Mouse (Mus musculus): ENCODE measurements at regions not wholly inside any gene's neighbourhood (a gene's known extent, or its start where the extent isn't known, plus 50 kb on each side); places are given as distances from the start of the nearest gene placed in this dataset.

GRCm38 (mm10) chr16:42612011-42612410, 263.7 kb upstream of the Zbtb20 start:
- Histone ChIP-seq H3K4me3 (replicated peaks) (no peak overlapping the region), H3K4me1 (no peaks in the 10 kb centered on the region), H3K27me3 (no peaks in the 10 kb centered on the region), H3K27ac (replicated peaks) (no peak overlapping the region), H3K36me3 (no peaks in the 10 kb centered on the region), H3K9ac (no peak overlapping the region), H3K9me3 (replicated peaks) (no peaks in the 10 kb centered on the region), H3K4me2 (replicated peaks) (no peak overlapping the region)
- 80% methylated on average over 2 of the region's 2 CpGs for WGBS
- ATAC-seq (ENCODE audit: insufficient number of reproducible peaks, low FRiP score, low TSS enrichment, low read depth) = no peak

GRCm38 (mm10) chr16:42608336-42608735, 267.3 kb upstream of the Zbtb20 start:
- Histone ChIP-seq H3K4me1 (no peaks in the 10 kb centered on the region), H3K9ac (no peak overlapping the region), H3K36me3 (no peaks in the 10 kb centered on the region), H3K27ac (replicated peaks) (no peak overlapping the region), H3K9me3 (replicated peaks) (no peaks in the 10 kb centered on the region), H3K27me3 (no peaks in the 10 kb centered on the region), H3K4me3 (replicated peaks) (no peak overlapping the region), H3K4me2 (replicated peaks) (no peak overlapping the region)
- WGBS = 76% methylated on average over 5 of the region's 5 CpGs
- no peak for ATAC-seq (ENCODE audit: insufficient number of reproducible peaks, low FRiP score, low TSS enrichment, low read depth)

DNA sequence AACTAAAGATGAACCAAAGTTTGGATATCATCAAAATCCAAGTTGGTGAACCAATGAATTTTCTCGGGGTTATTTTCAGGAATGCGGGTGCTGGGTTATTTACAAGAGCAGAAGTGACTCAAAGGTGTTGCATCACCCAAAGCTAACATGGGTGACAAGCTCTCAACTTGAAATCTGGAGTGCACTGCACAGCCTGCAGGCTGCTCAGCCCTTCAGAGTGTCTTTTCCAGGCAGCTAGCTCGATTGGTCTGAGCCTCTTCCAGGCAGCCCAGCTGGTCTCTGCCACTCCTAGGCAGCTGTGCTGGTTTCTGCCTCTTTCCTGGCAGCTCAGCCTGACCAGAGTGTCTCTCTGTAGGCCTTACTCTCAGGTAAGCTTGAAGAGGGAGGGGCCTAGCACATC, 251.9 kb upstream of the Gap43 start:
- H3K4me2 ChIP-seq (replicated peaks) = no peak overlapping the region
- no peak overlapping the region for H3K4me3 ChIP-seq (replicated peaks)
- no peaks in the 10 kb centered on the region for H3K4me1 ChIP-seq
- WGBS = 72% methylated on average over 3 of the region's 3 CpGs
- no peak overlapping the region for H3K27ac ChIP-seq (replicated peaks)
- no peaks in the 10 kb centered on the region for H3K27me3 ChIP-seq
- H3K9ac ChIP-seq = no peak overlapping the region
- ATAC-seq (ENCODE audit: insufficient number of reproducible peaks, low FRiP score, low TSS enrichment, low read depth) = no peak
- no peaks in the 10 kb centered on the region for H3K36me3 ChIP-seq
- no peaks in the 10 kb centered on the region for H3K9me3 ChIP-seq (replicated peaks)

DNA sequence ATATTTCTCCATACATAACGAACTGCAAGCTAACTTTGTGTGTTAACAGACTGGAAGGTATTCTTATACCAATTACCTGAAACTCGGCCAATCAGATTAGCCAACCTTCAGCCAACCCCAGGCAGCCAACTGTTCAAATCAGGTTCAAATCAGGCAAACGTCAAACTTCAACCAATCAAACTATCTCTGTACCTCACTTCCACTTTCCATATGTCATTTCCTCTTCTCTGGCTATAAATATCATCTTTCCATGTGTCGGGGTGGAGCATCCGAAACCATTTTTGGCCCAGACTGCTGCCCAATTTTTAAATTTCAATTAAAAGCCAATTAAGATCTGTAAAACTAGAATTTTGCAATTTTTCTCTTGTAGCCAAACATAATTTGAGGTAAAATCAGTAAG, 251.1 kb upstream of the Gap43 start:
- H3K9me3 ChIP-seq (replicated peaks) = no peaks in the 10 kb centered on the region
- no peaks in the 10 kb centered on the region for H3K36me3 ChIP-seq
- H3K27ac ChIP-seq (replicated peaks) = no peak overlapping the region
- ATAC-seq (ENCODE audit: insufficient number of reproducible peaks, low FRiP score, low TSS enrichment, low read depth) = no peak
- H3K9ac ChIP-seq = no peak overlapping the region
- H3K4me3 ChIP-seq (replicated peaks) = no peak overlapping the region
- H3K4me2 ChIP-seq (replicated peaks) = no peak overlapping the region
- no peaks in the 10 kb centered on the region for H3K4me1 ChIP-seq
- no peaks in the 10 kb centered on the region for H3K27me3 ChIP-seq
- 73% methylated on average over 5 of the region's 5 CpGs for WGBS

- no peaks in the 10 kb centered on the region for H3K27me3 ChIP-seq
- H3K27ac ChIP-seq (replicated peaks) = no peak overlapping the region
- no peaks in the 10 kb centered on the region for H3K36me3 ChIP-seq
- H3K9me3 ChIP-seq (replicated peaks) = no peaks in the 10 kb centered on the region
- H3K9ac ChIP-seq = no peak overlapping the region
- no peaks in the 10 kb centered on the region for H3K4me1 ChIP-seq
- no peak for ATAC-seq (ENCODE audit: insufficient number of reproducible peaks, low FRiP score, low TSS enrichment, low read depth)
- H3K4me3 ChIP-seq (replicated peaks) = no peak overlapping the region
- no peak overlapping the region for H3K4me2 ChIP-seq (replicated peaks)
Observed at GRCm38 (mm10) chr16:42586196-42586595, 245.7 kb upstream of the Gap43 start.

DNA sequence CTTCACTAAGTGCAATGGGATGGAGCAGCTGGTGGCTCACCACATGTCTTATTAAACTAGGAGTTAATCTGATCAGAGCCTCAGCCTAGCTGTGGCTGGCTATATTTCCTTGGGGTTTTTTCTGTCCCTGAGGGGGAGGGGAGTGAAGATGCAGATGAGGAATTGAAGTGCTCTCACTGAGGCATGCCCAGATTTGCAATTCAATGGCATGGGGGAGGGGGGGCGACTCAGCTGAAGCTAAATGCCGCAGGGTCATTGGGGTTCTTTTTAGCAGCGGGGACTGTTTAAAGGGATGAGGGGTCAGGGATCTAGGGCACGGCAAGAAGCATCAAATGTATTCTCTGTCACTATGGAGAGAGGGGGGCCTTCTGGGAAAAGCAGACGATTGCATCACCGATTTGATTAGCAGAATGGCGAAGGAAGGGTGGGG, 235.1 kb upstream of the Gap43 start:
- WGBS = 2% methylated on average over 7 of the region's 7 CpGs
- Histone ChIP-seq H3K27me3 (no peaks in the 10 kb centered on the region), H3K9me3 (replicated peaks) (no peaks in the 10 kb centered on the region), H3K4me3 (replicated peaks) (no peak overlapping the region), H3K36me3 (no peaks in the 10 kb centered on the region), H3K4me1 (no peaks in the 10 kb centered on the region; the same call in 1 of the 2 replicates), H3K4me2 (replicated peaks) (no peak overlapping the region; the same call in 1 of the 2 replicates), H3K27ac (replicated peaks) (no peak overlapping the region), H3K9ac (no peak overlapping the region)
- ATAC-seq (ENCODE audit: insufficient number of reproducible peaks, low FRiP score, low TSS enrichment, low read depth) = peak; percentile 70; the same call in 1 of the 2 replicates

DNA sequence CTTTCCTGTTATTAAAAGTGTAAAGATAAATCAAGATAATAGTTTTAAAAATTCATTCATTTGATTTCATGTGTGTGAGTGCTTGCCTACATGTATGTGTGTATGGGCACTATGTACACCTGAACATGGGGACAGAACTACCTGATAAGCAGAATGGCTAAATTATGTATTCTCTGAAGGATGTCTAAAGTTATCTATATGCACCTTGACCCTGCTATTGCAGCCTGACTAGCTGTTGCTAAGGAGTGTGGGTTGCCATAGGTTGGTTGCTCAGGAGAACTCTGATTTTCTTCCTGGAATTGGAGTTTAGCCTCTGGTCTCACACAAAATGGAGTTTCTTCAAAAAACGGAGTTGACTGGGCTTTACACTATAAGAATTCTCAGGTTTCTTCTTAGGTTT, 234.5 kb upstream of the Gap43 start:
- no peak overlapping the region for H3K9ac ChIP-seq
- H3K4me2 ChIP-seq (replicated peaks) = no peak overlapping the region
- no peak for ATAC-seq (ENCODE audit: insufficient number of reproducible peaks, low FRiP score, low TSS enrichment, low read depth)
- H3K27me3 ChIP-seq = no peaks in the 10 kb centered on the region
- H3K4me3 ChIP-seq (replicated peaks) = no peak overlapping the region
- WGBS = 20% methylated on average over 1 of the region's 1 CpGs
- H3K36me3 ChIP-seq = no peaks in the 10 kb centered on the region
- H3K4me1 ChIP-seq = no peaks in the 10 kb centered on the region; the same call in 1 of the 2 replicates
- H3K9me3 ChIP-seq (replicated peaks) = no peaks in the 10 kb centered on the region
- no peak overlapping the region for H3K27ac ChIP-seq (replicated peaks)

GRCm38 (mm10) chr16:42570246-42570996, 230.0 kb upstream of the Gap43 start:
- WGBS = 52% methylated on average over 6 of the region's 6 CpGs
- Histone ChIP-seq H3K4me3 (replicated peaks) (no peak overlapping the region), H3K36me3 (no peaks in the 10 kb centered on the region), H3K4me2 (replicated peaks) (no peak overlapping the region), H3K27ac (replicated peaks) (no peak overlapping the region), H3K9ac (no peak overlapping the region), H3K4me1 (no peaks in the 10 kb centered on the region), H3K9me3 (replicated peaks) (no peaks in the 10 kb centered on the region), H3K27me3 (no peaks in the 10 kb centered on the region)
- ATAC-seq (ENCODE audit: insufficient number of reproducible peaks, low FRiP score, low TSS enrichment, low read depth) = peak; percentile 73

- WGBS = 69% methylated on average over 2 of the region's 2 CpGs
- H3K4me3 ChIP-seq (replicated peaks) = no peak overlapping the region
- H3K4me2 ChIP-seq (replicated peaks) = no peak overlapping the region
- H3K4me1 ChIP-seq = no peaks in the 10 kb centered on the region
- no peaks in the 10 kb centered on the region for H3K36me3 ChIP-seq
- ATAC-seq (ENCODE audit: insufficient number of reproducible peaks, low FRiP score, low TSS enrichment, low read depth) = no peak
- H3K9me3 ChIP-seq (replicated peaks) = no peaks in the 10 kb centered on the region
- H3K9ac ChIP-seq = no peak overlapping the region
- no peak overlapping the region for H3K27ac ChIP-seq (replicated peaks)
- no peaks in the 10 kb centered on the region for H3K27me3 ChIP-seq
Observed at GRCm38 (mm10) chr16:42569335-42569734, 228.9 kb upstream of the Gap43 start.

- 31% methylated on average over 1 of the region's 1 CpGs for WGBS
- no peak for ATAC-seq (ENCODE audit: insufficient number of reproducible peaks, low FRiP score, low TSS enrichment, low read depth)
- H3K27ac ChIP-seq (replicated peaks) = no peak overlapping the region
- H3K36me3 ChIP-seq = no peaks in the 10 kb centered on the region
- no peaks in the 10 kb centered on the region for H3K27me3 ChIP-seq
- H3K4me3 ChIP-seq (replicated peaks) = no peak overlapping the region
- no peaks in the 10 kb centered on the region for H3K4me1 ChIP-seq
- H3K9ac ChIP-seq = no peak overlapping the region
- no peak overlapping the region for H3K4me2 ChIP-seq (replicated peaks)
- no peaks in the 10 kb centered on the region for H3K9me3 ChIP-seq (replicated peaks)
Observed at GRCm38 (mm10) chr16:42549591-42549990, 209.1 kb upstream of the Gap43 start.

GRCm38 (mm10) chr16:42546229-42547163, 206.0 kb upstream of the Gap43 start:
- H3K27ac ChIP-seq (replicated peaks) = no peak overlapping the region
- no peaks in the 10 kb centered on the region for H3K9me3 ChIP-seq (replicated peaks)
- no peaks in the 10 kb centered on the region for H3K27me3 ChIP-seq
- no peaks in the 10 kb centered on the region for H3K36me3 ChIP-seq
- no peak for ATAC-seq (ENCODE audit: insufficient number of reproducible peaks, low FRiP score, low TSS enrichment, low read depth)
- H3K4me1 ChIP-seq = no peaks in the 10 kb centered on the region
- 56% methylated on average over 14 of the region's 14 CpGs for WGBS
- H3K9ac ChIP-seq = no peak overlapping the region
- H3K4me3 ChIP-seq (replicated peaks) = no peak overlapping the region
- H3K4me2 ChIP-seq (replicated peaks) = no peak overlapping the region

Data from embryonic facial prominence, embryonic 15.5 days (tissue).